Mouse (Mus musculus): ENCODE results near the gene Auts2. TPM values are rescaled to one million over a fixed set of nuclear protein-coding genes. Genes with fewer than 3 reads are reported as not detected.

The Auts2 gene
- total RNA-seq, 2 experiments from 2014 or later = 103 to 156 TPM

DNA sequence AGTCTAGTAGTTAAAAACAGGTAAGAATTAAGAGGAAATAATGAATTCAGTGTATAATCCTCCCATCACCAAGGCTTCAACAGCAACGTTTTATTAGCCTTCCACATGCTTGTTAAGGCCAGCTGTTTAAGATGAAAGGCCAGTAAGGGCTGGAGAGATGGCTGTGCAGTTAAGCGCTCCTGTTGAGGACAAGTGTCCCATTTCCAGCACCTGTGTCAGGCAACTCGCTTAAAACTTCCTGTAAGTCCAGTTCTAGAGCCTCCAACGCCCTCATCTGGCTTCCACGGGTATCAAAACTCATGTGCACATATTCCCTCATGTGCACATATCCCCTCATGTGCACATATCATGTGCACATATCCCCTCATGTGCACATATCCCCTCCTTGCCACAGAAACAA, 41.1 kb downstream of the Auts2 start:
- no peak for DNase-seq (ENCODE audit: extremely low spot score in 1 of 2, low spot score in 1 of 2)

DNA sequence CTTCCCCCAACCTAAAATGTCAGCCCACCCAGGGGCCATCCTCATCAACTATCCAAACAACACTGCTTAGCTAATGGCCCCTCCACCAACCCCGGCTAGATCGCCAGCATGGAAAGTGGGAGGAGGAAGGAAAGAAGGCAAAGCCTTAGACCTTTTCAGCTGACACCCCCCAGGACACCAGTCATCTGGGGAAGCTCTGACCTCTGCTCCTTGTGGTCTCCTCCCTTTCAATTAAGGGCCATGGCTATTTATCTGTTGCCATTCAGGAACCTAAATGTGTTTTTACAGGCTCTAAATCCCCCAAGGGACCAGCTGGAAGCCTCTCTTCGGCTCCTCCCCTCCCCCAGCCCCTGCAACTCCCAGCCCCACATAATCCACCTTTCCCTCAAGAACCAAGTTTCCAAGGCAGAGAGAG, 42.3 kb downstream of the Auts2 start:
- no peak for DNase-seq (ENCODE audit: extremely low spot score in 1 of 2, low spot score in 1 of 2)

DNA sequence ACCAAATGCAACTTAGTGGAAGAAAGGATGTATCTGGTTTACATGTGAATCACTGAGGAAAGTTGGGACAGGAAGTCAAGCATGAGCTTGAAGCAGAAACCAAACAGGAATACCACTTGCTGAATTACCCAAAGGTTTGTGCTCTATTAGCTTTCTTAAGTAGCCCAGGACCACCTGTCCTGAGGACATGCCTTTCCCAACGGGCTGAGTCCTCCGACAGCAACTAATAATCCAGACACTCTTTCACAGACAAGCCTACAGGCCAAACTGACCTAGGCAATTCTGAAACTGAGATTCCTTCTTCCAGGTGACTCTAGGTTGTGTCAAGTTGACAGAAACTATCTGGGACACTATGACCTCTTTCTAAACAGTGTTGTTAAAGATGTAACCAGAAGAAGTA, 44.2 kb downstream of the Auts2 start:
- no peak for DNase-seq (ENCODE audit: extremely low spot score in 1 of 2, low spot score in 1 of 2)

DNA sequence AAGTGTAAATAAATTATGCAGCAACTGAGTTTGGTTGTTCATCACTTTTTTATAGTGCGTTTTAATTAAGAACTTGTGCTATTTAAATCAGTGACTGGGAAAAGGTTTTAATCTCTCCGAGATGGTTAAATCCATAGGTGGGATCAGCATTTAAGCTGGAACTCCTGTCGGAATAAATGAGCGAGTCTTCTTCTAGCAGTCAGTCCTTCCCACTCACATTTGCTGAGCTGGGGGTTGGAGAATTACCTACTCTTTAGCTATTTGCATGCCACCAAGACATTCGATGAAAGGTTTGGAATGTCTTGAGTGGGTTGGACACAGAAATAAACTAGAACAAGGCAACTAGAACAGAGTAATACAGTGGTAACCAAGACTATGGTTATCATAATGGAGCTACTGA, 45.1 kb downstream of the Auts2 start:
- no peak for DNase-seq (ENCODE audit: extremely low spot score in 1 of 2, low spot score in 1 of 2)

DNA sequence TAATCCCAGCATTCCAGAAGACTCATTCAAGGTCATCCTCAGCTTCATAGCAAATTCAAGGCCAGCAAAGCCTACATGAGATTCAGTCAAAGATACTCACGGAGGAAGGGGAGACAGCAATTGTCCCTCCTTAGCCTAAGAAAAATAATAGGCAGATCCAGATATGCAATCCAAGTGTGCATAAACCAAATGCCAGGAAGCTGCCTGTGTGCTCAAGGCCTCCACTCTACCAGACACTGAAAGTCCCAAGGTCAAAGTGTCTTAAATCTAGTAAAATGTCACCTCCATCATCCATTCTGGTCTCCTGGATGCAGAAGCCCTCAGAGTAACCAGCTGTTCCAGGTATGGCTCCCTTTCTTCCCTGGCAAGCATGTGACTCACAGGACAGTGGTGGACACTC, 50.4 kb downstream of the Auts2 start:
- no peak for DNase-seq (ENCODE audit: extremely low spot score in 1 of 2, low spot score in 1 of 2)

DNA sequence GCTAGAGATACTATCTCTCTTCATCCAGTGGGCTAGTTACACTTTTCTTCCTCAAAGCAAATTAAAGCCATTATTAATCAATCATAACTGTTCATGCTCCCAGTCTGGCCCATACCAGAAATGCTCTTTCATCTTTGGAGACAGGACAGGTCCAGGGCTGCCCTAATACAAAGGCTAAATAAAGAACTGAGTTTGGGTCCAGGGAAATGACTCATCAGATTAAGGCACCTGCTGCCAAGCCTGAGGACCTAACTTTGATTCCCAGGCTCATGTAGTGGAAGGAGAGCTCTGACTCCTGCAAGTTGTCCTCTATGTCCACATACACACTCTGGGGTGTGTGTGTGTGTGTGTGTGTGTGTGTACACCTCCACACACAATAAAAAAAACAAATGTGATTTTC, 51.1 kb downstream of the Auts2 start:
- no peak for DNase-seq (ENCODE audit: extremely low spot score in 1 of 2, low spot score in 1 of 2)

DNA sequence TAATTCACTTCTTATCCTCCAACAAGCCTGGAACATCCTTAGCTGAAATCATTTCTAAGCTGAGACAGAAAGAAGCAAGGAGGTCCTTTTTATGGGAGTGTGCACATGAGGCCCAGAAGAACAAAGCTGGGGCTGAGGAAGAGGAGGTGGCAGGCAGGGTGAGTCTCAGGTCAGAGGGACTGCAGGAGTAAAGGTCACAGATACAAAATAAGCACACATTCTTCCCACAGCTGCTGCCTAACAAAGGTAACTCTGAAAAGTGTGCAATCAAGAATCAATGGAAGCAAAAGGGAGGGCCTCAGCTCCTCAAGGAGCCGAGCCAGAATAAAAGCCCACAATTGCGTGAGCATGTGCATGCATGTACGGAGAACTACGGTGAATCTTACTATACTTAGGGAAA, 51.6 kb downstream of the Auts2 start:
- no peak for DNase-seq (ENCODE audit: extremely low spot score in 1 of 2, low spot score in 1 of 2)

DNA sequence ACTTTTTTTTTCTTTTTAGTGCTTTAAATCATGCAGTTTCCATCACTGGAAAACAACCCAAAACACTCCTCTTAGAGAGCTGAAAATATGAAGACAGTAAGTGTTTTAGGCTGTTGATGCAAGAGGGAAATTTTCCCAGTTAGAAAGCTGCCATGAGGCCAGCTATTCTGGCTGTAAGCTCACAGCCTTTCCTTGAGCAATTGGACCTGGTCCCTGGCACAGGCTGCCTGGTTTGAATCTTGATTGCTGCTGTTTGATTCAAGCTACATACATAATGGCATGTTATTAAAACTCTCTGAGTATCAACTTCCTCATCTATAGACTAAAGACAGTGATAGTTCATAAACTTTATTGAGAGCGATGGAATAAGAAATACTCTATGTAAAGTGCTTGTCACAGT, 52.8 kb downstream of the Auts2 start:
- DNase-seq (ENCODE audit: extremely low spot score in 1 of 2, low spot score in 1 of 2) = no peak

DNA sequence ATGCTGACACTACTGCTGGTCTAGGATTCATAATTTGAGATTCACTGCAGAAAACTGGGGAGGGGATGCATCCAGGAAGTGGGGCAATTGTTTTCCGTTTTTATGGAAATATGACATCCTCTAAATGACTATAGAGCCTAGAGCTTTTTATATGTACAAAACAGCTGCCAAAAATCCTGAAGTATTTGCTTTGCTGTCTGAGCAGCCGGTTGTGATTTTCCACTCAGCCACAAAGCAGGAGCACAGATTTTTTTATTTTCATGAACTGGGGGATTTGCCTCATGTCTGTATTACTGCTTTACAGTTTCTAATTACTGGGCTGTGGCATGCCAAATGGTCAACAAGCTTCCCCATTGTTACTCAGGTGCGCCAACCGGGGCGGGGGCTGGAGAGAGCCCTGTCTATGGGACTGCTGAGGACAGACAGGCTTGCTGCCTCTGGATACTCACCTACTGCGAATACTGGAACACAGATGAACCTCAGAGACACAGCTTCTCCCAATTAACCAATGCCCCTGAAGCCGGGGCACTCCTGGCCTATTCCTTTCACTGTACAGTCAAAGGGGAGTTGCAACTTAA, 53.3 kb downstream of the Auts2 start:
- DNase-seq (ENCODE audit: extremely low spot score in 1 of 2, low spot score in 1 of 2) = no peak

DNA sequence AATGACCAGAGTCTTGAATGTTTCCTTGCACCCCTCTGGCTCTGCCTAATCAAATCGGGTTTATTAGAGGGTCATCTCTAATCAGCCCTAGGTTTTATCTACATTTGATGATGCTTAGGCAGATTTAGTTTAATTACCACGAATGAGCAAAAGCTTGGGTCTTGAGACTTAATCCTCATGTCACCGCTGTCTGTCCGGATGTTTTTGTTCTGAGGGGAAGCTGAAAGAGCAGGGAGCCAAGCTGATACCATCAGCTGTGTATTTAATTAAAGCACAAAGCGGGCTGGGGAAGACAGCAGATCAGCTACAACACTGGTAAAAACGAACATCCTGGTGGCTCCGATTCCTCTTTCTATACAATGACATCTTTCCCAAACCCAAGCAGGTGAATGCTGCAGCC, 56.3 kb downstream of the Auts2 start:
- no peak for DNase-seq (ENCODE audit: extremely low spot score in 1 of 2, low spot score in 1 of 2)

DNA sequence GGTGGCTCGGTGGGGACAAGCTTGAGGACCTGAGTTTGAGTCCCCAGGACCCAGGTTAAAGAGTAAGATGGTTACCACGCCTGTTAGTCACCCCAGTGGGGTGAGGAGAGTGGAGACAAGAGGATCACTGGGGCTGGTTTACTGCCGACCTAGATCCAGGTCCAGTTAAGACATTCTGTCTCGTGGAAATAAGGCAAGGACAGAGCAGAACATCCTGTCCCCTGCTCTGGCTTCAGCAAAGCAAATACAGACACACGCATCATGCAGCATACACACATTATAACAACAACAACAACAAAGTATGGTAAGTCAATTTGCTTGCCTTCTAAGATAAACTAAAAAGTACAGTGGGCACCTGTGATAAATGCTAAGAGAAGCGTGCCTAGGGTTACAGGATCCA, 57.1 kb downstream of the Auts2 start:
- no peak for DNase-seq (ENCODE audit: extremely low spot score in 1 of 2, low spot score in 1 of 2)

DNA sequence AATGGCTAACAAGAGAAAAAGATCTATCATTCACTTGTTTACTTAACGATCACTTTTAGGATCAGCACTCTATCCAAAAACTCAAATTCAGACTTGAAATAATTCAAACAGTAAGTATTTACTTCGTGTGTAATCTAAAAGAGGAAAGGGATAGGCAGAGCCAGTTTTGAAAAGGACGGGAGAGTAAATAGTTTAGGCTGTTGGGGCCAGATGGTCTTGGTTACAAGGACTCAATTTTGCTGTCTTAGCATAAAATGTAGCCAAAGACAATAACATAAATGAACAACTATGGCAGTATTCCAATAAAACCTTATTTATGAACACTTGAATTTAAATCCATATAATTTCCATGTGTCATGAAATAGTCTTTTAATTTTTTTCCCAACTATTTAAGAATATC, 57.7 kb downstream of the Auts2 start:
- no peak for DNase-seq (ENCODE audit: extremely low spot score in 1 of 2, low spot score in 1 of 2)

DNA sequence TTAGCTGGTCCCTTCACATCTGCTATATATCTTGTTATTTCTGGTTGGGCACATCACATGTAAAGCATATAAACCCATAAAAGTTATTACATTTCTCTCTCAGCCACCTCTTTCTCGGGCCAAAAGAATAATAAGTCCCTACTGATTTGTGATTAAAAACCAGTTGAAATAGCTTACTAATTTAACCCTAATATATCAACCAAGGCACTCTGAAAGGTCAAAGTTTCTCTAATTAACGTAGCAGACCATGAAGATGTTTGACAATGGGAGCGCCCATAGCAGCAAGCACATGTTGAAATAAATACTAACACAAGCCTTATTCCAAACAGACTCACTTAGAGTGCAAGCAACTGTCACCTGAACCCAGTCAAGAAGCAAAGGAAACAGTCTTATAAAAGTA, 61.7 kb downstream of the Auts2 start:
- no peak for DNase-seq (ENCODE audit: extremely low spot score in 1 of 2, low spot score in 1 of 2)

DNA sequence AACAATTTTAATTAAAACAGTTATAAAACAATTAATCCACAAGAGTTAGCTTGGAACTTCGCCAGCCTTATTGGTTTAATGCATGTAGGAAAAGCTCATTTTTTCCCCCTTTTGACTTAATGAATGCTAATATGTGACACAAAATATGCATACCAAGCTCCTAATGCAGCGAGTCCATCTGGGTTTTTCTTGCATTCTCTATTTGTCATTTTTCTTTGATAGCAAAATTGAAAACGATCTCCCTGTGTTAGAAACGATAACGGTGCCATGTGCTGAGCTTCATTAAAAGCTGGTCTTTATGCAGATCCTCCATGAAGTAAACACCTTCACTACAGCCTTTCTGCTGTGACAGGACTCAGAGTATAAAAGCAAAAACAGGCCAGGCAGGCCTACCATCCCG, 62.7 kb downstream of the Auts2 start:
- no peak for DNase-seq (ENCODE audit: extremely low spot score in 1 of 2, low spot score in 1 of 2)

DNA sequence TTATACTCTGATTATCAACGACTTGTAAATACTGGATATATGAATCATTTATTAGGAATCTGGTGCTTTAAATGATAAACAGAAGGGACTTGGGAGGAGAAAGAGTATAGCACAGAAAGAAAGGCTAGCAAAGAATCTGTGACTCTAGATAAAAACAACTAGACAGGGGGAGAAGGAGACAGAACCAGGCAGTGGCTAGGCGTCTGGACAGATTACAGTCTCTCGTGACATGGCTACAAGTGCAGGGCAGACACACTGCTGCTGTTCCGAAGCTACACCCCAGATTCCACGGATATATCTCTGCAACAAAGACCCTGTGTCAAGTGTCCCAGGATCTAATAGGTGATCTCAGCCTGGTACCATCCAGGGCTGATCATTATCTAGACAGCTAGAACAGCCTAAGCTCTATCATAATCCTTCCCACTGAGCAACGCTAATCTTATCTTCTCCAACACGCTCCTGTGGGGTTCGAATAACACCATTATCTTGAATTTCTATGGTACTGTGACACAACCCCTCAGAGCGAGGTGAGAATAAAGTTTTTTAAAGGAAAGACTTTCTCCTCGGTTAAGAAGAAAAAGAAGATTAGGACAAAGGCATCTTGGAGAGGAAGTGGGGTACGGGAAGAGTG, 63.8 kb downstream of the Auts2 start:
- no peak for DNase-seq (ENCODE audit: extremely low spot score in 1 of 2, low spot score in 1 of 2)

DNA sequence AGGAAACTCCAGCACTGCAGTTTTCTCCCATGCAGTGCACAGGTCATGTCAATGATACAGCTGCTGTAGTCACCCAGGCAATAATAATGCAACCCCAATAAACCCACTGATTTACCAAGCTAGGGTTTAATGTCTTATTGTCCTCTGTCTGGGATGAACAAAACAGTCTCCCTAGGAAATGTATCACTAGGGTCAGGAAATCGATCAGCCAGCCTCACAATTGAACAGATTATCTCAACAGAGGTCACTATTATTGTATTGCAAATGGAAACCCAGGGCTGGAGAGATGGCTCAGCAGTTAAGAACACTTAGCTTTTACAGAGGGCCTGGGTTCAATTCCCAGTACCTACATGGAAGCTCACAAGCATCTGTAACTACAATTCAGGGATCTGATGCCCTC, 65.6 kb downstream of the Auts2 start:
- no peak for DNase-seq (ENCODE audit: extremely low spot score in 1 of 2, low spot score in 1 of 2)

DNA sequence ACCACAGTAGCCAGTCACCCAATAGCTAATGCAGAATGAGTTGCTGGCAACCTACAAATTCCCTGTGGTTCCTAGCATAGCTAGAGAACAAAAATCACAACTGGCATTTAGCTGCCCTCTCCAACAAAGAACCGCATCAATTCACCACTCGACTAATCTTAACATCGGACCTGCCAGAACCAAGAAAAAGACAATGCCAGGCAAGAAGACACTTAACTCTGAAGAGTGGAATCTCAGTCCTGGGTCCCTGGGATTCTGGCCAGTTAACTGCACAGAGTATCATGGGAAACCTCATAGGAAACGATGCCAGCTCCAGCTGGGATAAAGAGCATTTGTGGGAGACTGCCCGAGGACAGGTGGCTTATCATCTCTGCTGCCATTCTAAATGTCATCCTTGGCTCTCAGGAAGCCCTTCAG, 70.2 kb downstream of the Auts2 start:
- DNase-seq (ENCODE audit: extremely low spot score in 1 of 2, low spot score in 1 of 2) = no peak

DNA sequence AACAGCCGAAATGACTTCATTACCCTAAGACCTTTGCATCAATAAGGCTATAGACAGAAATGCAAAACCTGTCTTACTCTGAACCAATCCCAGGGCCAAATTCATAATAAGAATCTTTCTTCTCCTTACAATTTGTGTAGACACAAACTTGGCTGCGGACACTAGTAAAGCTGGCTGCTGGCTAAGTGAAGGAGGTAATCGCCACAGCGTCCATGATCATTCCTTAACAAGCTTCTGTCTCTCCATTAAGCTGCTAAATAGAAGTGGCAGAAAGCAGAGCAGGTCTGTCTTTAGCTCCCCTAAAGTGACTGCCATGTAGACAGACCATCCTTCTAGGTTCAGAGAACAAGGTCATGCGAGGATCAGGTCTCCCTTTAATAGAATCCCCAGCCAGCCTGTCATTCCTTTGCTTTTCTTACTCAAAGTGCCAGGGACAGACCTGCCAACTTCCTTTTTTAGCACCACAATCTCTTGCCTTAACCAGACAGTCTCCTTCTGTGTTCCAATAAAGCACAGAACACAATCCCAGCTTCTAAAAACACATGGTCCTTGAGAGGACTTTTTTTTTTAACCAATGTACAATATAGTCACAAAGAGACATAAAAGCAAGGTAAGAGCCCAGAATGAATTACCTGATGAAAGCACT, 70.8 kb downstream of the Auts2 start:
- no peak for DNase-seq (ENCODE audit: extremely low spot score in 1 of 2, low spot score in 1 of 2)

DNA sequence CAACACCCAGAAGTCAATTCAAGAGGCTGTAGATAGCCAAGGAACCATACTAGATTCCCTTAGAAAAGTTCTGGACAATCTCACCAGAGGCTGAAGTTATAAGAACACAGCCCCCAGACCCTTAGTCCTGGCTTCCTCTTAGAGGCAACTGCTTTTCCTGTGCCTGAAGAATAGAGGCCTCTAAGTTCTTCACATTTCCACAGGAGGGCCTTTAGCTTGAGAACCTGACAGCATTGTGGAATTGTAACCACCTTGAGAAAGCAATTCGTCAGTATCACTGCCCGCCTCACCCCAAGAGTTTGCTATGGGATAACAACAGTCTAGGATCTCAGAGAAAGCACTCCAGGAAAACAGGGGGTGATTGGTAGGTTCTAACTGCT, 75.8 kb downstream of the Auts2 start:
- DNase-seq (ENCODE audit: extremely low spot score in 1 of 2, low spot score in 1 of 2) = no peak

DNA sequence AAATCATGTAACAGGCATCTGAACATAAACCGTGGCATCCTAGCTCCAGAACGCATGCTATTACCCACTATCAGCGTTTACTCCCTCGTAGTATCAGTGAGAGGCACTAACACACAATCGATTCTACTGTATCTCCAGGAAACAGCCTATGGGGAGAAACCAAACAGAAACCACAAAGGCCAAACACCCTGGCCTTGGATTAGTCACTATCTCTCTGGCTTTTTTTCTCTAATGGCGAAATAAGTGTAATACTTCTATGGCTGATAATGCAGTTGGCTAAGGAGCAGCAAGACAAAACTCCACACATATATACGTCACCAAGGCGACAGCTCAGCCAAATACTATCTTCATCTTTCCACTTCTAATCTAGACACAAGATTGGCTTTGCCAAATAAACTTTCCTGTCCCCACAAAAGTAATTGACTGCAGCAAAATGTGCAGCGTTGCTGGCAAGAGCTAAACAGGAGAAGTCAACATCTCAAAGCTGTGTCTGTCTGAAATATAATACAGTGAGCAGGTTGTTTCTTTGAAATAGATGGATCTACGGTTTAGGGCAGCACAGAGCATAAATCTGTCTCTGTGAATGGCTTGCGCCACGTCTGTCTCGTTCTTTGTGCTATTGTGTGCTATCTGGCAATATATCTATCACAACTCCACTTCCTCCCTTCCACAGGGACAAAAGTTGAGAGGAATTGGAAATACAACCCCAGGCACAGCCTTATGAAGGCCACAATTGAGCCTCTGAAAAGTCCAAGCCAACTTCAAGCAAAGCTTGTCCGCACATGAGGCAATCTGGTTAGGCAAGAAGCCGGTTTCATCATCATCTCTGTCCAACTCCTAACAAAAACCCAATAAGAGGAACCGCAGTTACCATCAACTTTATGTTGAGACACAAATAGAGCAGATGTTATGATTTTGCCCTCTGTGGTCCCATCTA, 76.4 kb downstream of the Auts2 start:
- DNase-seq (ENCODE audit: extremely low spot score in 1 of 2, low spot score in 1 of 2) = no peak

DNA sequence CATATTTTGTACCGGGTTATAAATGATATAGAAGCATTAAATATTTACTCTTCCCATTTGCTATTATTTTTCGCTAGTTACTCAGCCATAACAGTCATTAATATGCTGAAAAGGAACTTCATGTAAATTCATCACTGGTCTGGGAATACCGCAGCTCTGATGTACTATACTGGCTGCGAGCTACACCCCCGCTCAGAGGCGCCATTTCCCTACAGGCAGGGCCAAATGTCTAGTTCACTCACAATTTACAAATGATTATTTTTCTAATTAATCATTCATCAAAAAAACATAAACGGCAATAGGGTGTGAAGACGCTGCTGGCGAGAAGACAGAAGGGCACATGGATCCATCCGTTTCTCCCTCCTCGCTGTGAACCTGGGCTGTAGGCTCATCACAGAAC, 80.6 kb downstream of the Auts2 start:
- no peak for DNase-seq (ENCODE audit: extremely low spot score in 1 of 2, low spot score in 1 of 2)
